Mouse (Mus musculus) yolk sac, embryonic 10.5 days (tissue): Measurements from ENCODE around the gene Saal1.
"Not testable (repeated sequence)": the region's sequence is repeated elsewhere in the genome, so short reads cannot be mapped to it uniquely, and the experiment has no call there.

ENCODE experiments used
- DNase-seq: peaks from one replicate; pipeline ENCODE4 v3.0.0-alpha.2; 2017; ENCODE audit warnings: low spot score

Gene Saal1

GRCm38 (mm10) chr7:46696754-46697153 is 13.7 kb downstream of the Saal1 start:
- no peak for DNase-seq

- DNase-seq: no peak
Measured at GRCm38 (mm10) chr7:46686827-46687226, 23.7 kb downstream of the Saal1 start.

- peak; percentile 54 for DNase-seq
Measured at GRCm38 (mm10) chr7:46680732-46681131, 29.7 kb downstream of the Saal1 start.

- DNase-seq: not testable (repeated sequence)
Measured at GRCm38 (mm10) chr7:46679044-46679443, 31.4 kb downstream of the Saal1 start.

GRCm38 (mm10) chr7:46678417-46678816 is 32.1 kb downstream of the Saal1 start:
- DNase-seq: no peak

GRCm38 (mm10) chr7:46676808-46677360 is 33.6 kb downstream of the Saal1 start:
- DNase-seq: no peak

GRCm38 (mm10) chr7:46675886-46676285 is 34.6 kb downstream of the Saal1 start:
- DNase-seq: no peak

- DNase-seq: no peak
Measured at GRCm38 (mm10) chr7:46675061-46675460, 35.4 kb downstream of the Saal1 start.

GRCm38 (mm10) chr7:46672160-46672672 is 38.3 kb downstream of the Saal1 start, which contains the start of gene Tph1:
TSS of gene Tph1 (minus strand) at chr7:46672537.
- no peak for DNase-seq

GRCm38 (mm10) chr7:46667256-46667655 is 43.2 kb downstream of the Saal1 start:
- DNase-seq: peak; percentile 51

GRCm38 (mm10) chr7:46665236-46665635 is 45.2 kb downstream of the Saal1 start:
- no peak for DNase-seq

- DNase-seq: no peak
Measured at GRCm38 (mm10) chr7:46661591-46662090, 48.8 kb downstream of the Saal1 start.

- no peak for DNase-seq
Measured at GRCm38 (mm10) chr7:46652279-46652678, 58.2 kb downstream of the Saal1 start.

- DNase-seq: not testable (repeated sequence)
Measured at GRCm38 (mm10) chr7:46650231-46650630, 60.2 kb downstream of the Saal1 start.

- no peak for DNase-seq
Measured at GRCm38 (mm10) chr7:46648431-46649140, 61.9 kb downstream of the Saal1 start.

GRCm38 (mm10) chr7:46643172-46643571 is 67.3 kb downstream of the Saal1 start:
- no peak for DNase-seq

GRCm38 (mm10) chr7:46640062-46640461 is 70.4 kb downstream of the Saal1 start:
- DNase-seq: no peak

- peak; percentile 92 for DNase-seq
Measured at GRCm38 (mm10) chr7:46639692-46640031, 70.8 kb downstream of the Saal1 start, which contains the start of gene Sergef. TSS of gene Sergef (minus strand) at chr7:46639807.

GRCm38 (mm10) chr7:46638889-46639691 is 71.4 kb downstream of the Saal1 start:
- no peak for DNase-seq
